ENCODE assay signal across 20 mouse cellular contexts in genomic region chr7:45553990-45554389, GRCm38 (mm10). TPM values are rescaled to one million over a fixed set of nuclear protein-coding genes. Genes with fewer than 3 reads are reported as not detected.
DNase-seq lines count a peak whose midpoint lies in the region; ATAC-seq and TF ChIP-seq lines count a peak whose summit lies in the region.
"Had no signal": no experiment of that assay in that cellular context is flagged by ENCODE, and none has a peak within 500 bp of the region (broad histone marks: within the 10 kb centered on the region; RNA-seq: fewer than 3 reads in every experiment).

No protein-coding gene starts in this region.

- no peak for DNase-seq in kidney, postnatal 4 days
- DNase-seq in liver, embryonic 13.5 days: no peak
- DNase-seq in liver: no peak
- DNase-seq in ES-E14 (ENCODE audit: low read depth, low spot score): no peak
- no peak for DNase-seq in cerebellum, postnatal 10 days
- DNase-seq: adrenal gland, postnatal 14 days; cerebellum, adult 11-12 months; cerebellum, adult 9-10 months; cerebellum, postnatal 36 days; heart, adult 18-20 months had no signal

- in situ Hi-C loops in ES-E14 (cut with MboI; ENCODE audit: low sequenced_read_pairs in 2 of 2, unreplicated experiment in 2 of 2): no loop called here

- H3K9me3 ChIP-seq in kidney, embryonic 15.5 days (replicated peaks): no peaks in the 10 kb centered on the region
- no peaks in the 10 kb centered on the region for H3K9me3 ChIP-seq in liver, embryonic 13.5 days (replicated peaks)
- no peaks in the 10 kb centered on the region for H3K9me3 ChIP-seq in ES-E14 (ENCODE audit: control insufficient read depth, insufficient read depth, low read depth, low read length)
- H3K9me3 ChIP-seq: embryonic facial prominence, embryonic 15.5 days; forebrain, embryonic 10.5 days; forebrain, embryonic 15.5 days; heart, embryonic 12.5 days had no signal

- H3K36me3 ChIP-seq in kidney, embryonic 15.5 days: no peaks in the 10 kb centered on the region
- no peaks in the 10 kb centered on the region for H3K36me3 ChIP-seq in liver, embryonic 13.5 days
- no peaks in the 10 kb centered on the region; the same call in 1 of the 2 replicates for H3K36me3 ChIP-seq in ES-E14 (ENCODE audit: control insufficient read depth, insufficient read depth, low read length, poor library complexity, severe bottlenecking)
- H3K36me3 ChIP-seq: embryonic facial prominence, embryonic 15.5 days; forebrain, embryonic 10.5 days; forebrain, embryonic 15.5 days; heart, embryonic 12.5 days had no signal

- no peak overlapping the region for H3K4me2 ChIP-seq in kidney, embryonic 15.5 days
- H3K4me2 ChIP-seq in liver, embryonic 13.5 days: no peak overlapping the region
- H3K4me2 ChIP-seq: embryonic facial prominence, embryonic 15.5 days; forebrain, embryonic 15.5 days; heart, embryonic 12.5 days had no signal

- no peaks in the 10 kb centered on the region for H3K27me3 ChIP-seq in kidney, embryonic 15.5 days
- H3K27me3 ChIP-seq in liver, embryonic 13.5 days: 0 out of 2 replicates have a peak, but pooled peaks cover under 1% of the 10 kb centered on the region
- H3K27me3 ChIP-seq: embryonic facial prominence, embryonic 15.5 days; forebrain, embryonic 15.5 days; Patski had no signal

- WGBS in kidney, embryonic 15.5 days: 94% methylated on average over 2 of the region's 2 CpGs
- WGBS in liver, embryonic 13.5 days (ENCODE audit: insufficient replicate concordance): 72% methylated on average over 2 of the region's 2 CpGs

- peak overlapping the region; percentile 73 for H3K27ac ChIP-seq in kidney, embryonic 15.5 days
- H3K27ac ChIP-seq in liver, embryonic 13.5 days: no peak overlapping the region
- H3K27ac ChIP-seq in ES-E14 (ENCODE audit: insufficient read depth, low read depth, low read length, poor library complexity, severe bottlenecking): peak overlapping the region; percentile 90
- H3K27ac ChIP-seq: embryonic facial prominence, embryonic 15.5 days; forebrain, embryonic 10.5 days; forebrain, embryonic 15.5 days had no signal

- H3K9ac ChIP-seq in kidney, embryonic 15.5 days: no peak overlapping the region
- 0 out of 2 replicates have a peak overlapping the region, but pooled peaks have one; percentile 31 for H3K9ac ChIP-seq in liver, embryonic 13.5 days
- H3K9ac ChIP-seq in ES-E14 (ENCODE audit: insufficient read depth, low read depth, low read length, poor library complexity, severe bottlenecking): peak overlapping the region; percentile 11; the same call in 1 of the 2 replicates
- H3K9ac ChIP-seq: embryonic facial prominence, embryonic 15.5 days; forebrain, embryonic 15.5 days had no signal

- no peak overlapping the region for H3K4me3 ChIP-seq in kidney, embryonic 15.5 days (replicated peaks)
- H3K4me3 ChIP-seq in liver, embryonic 13.5 days (replicated peaks): no peak overlapping the region
- H3K4me3 ChIP-seq in ES-E14 (ENCODE audit: insufficient read depth in 1 of 2, low read depth in 1 of 2, low read length in 2 of 2, poor library complexity in 1 of 2, severe bottlenecking in 1 of 2): no peak overlapping the region
- H3K4me3 ChIP-seq: embryonic facial prominence, embryonic 15.5 days; erythroblast, embryonic 14.5 days; forebrain, embryonic 10.5 days; forebrain, embryonic 15.5 days; heart, embryonic 12.5 days had no signal

- 0 out of 2 replicates have a peak, but pooled peaks have one; percentile 4 for ATAC-seq in kidney, embryonic 15.5 days (replicated peaks; ENCODE audit: low FRiP score)
- ATAC-seq in liver, embryonic 13.5 days (ENCODE audit: low read depth): no peak
- ATAC-seq: activated CD4-positive, CD25-positive, alpha-beta regulatory T cell, adult 4 months; forebrain, embryonic 15.5 days; hindbrain, embryonic 16.5 days; inflammation-experienced regulatory T-cells, adult 6 months; Patski had no signal

- peaks cover 34% of the 10 kb centered on the region for H3K4me1 ChIP-seq in kidney, embryonic 15.5 days
- H3K4me1 ChIP-seq in liver, embryonic 13.5 days (replicated peaks): peaks cover 24% of the 10 kb centered on the region
- peaks cover 17 to 34% of the 10 kb centered on the region in 2 experiments for H3K4me1 ChIP-seq in ES-E14 (ENCODE audit: control insufficient read depth in 2 of 2, insufficient read depth in 2 of 2, low read length in 2 of 2, poor library complexity in 1 of 2)
- H3K4me1 ChIP-seq: embryonic facial prominence, embryonic 15.5 days; forebrain, embryonic 15.5 days had no signal

TF ChIP-seq in ES-E14, 5 proteins besides CTCF, POLR2A, EP300 and RAD21:
- TF ChIP-seq HCFC1 (IDR thresholded peaks at IDR 0.05; ENCODE audit: borderline replicate concordance, insufficient read depth, low read length) (no peak), MAFK (IDR thresholded peaks at IDR 0.05; ENCODE audit: insufficient read depth, low read depth, low read length) (no peak), CHD2 (IDR thresholded peaks at IDR 0.05; ENCODE audit: low read depth, low read length) (no peak)

RNA-seq across cellular contexts. Expression of gene Hsd17b14, which starts 0.7 kb away (rescaled TPM):
- 11.8 and 14.8 TPM in 2 replicates for polyA plus RNA-seq in kidney, embryonic 15.5 days (2015; fragmentation: Nextera tagmentation; extraction: Ambion mirVana)
- 1.3 and 1.9 TPM in 2 replicates for polyA plus RNA-seq in liver, embryonic 13.5 days (2015; fragmentation: Nextera tagmentation; extraction: Ambion mirVana)
- 32.5 and 33.0 TPM in 2 replicates for total RNA-seq in ES-E14 (2012; rRNA removed)
- polyA plus RNA-seq: activated CD4-positive, CD25-positive, alpha-beta regulatory T cell, adult 4 months; forebrain, embryonic 15.5 days had no signal

RNA-seq across cellular contexts. Expression of gene Bcat2, which starts 16.0 kb away (rescaled TPM):
- 75.4 and 78.5 TPM in 2 replicates for polyA plus RNA-seq in kidney, embryonic 15.5 days (2015; fragmentation: Nextera tagmentation; extraction: Ambion mirVana)
- polyA plus RNA-seq in liver, embryonic 13.5 days (2015; fragmentation: Nextera tagmentation; extraction: Ambion mirVana): 44.1 and 45.4 TPM in 2 replicates
- 60.3 and 87.7 TPM in 2 replicates for total RNA-seq in ES-E14 (2012; rRNA removed)

RNA-seq across cellular contexts. Expression of gene Plekha4, which starts 27.9 kb away (rescaled TPM):
- polyA plus RNA-seq in kidney, embryonic 15.5 days (2015; fragmentation: Nextera tagmentation; extraction: Ambion mirVana): 4.5 and 5.1 TPM in 2 replicates
- polyA plus RNA-seq in liver, embryonic 13.5 days (2015; fragmentation: Nextera tagmentation; extraction: Ambion mirVana): 0.43 and 0.52 TPM in 2 replicates
- total RNA-seq in ES-E14 (2012; rRNA removed): 17.8 and 20.2 TPM in 2 replicates

RNA-seq across cellular contexts. Expression of gene Ppp1r15a, which starts 27.9 kb away (rescaled TPM):
- polyA plus RNA-seq in kidney, embryonic 15.5 days (2015; fragmentation: Nextera tagmentation; extraction: Ambion mirVana): 18.6 and 24.7 TPM in 2 replicates
- polyA plus RNA-seq in liver, embryonic 13.5 days (2015; fragmentation: Nextera tagmentation; extraction: Ambion mirVana): 180 and 197 TPM in 2 replicates
- total RNA-seq in ES-E14 (2012; rRNA removed): 31.4 and 37.9 TPM in 2 replicates

RNA-seq across cellular contexts. Expression of gene Nucb1, which starts 43.8 kb away (rescaled TPM):
- polyA plus RNA-seq in kidney, embryonic 15.5 days (2015; fragmentation: Nextera tagmentation; extraction: Ambion mirVana): 221 and 252 TPM in 2 replicates
- polyA plus RNA-seq in liver, embryonic 13.5 days (2015; fragmentation: Nextera tagmentation; extraction: Ambion mirVana): 110 and 127 TPM in 2 replicates
- total RNA-seq in ES-E14 (2012; rRNA removed): 131 and 178 TPM in 2 replicates
